Mouse (Mus musculus): ENCODE results near the gene Psd. TPM values are rescaled to one million over a fixed set of nuclear protein-coding genes. Genes with fewer than 3 reads are reported as not detected.
A peak's percentile ranks its signal among the peaks of the same experiment; 100 is the strongest.

The Psd gene
- polyA plus RNA-seq, 1 experiment from 2014 or later = 7.4 TPM

GRCm38 (mm10) chr19:46338331-46338936, 11.5 kb upstream of the Psd start, which contains the start of gene Cuedc2:
TSS of gene Cuedc2 (minus strand) at chr19:46338702.
- H3K9ac ChIP-seq (ENCODE audit: low read length) = peak within 1 kb of the TSS; percentile 81
- peaks cover 5 to 12% of the 10 kb centered on the region in 2 experiments for H3K4me1 ChIP-seq (ENCODE audit: control insufficient read depth in 2 of 2, insufficient read depth in 2 of 2, low read length in 2 of 2)
- peak within 1 kb of the TSS; percentile 58 to 66 for H3K4me3 ChIP-seq (ENCODE audit: control insufficient read depth in 1 of 2, insufficient read depth in 1 of 2, low read depth in 1 of 2, low read length in 2 of 2)
- H3K27me3 ChIP-seq (ENCODE audit: control insufficient read depth, insufficient read depth, low read length) = no peaks in the 10 kb centered on the region
- H3K4me2 ChIP-seq (ENCODE audit: low read length) = peak within 1 kb of the TSS; percentile 77
- ATAC-seq (ENCODE audit: insufficient number of reproducible peaks, insufficient read depth, low FRiP score, low read depth) = peak; percentile 87
- H3K36me3 ChIP-seq (ENCODE audit: control insufficient read depth, insufficient read depth, low read length) = no peaks in the 10 kb centered on the region
- peak within 1 kb of the TSS in 1 of 2 experiments; percentile 35; a peak in 1 of 4 replicates for H3K27ac ChIP-seq (replicated peaks in 1 of 2; ENCODE audit: control insufficient read depth in 1 of 2, insufficient read depth in 1 of 2, low read depth in 2 of 2, low read length in 2 of 2)
- 1% methylated on average over 31 of the region's 31 CpGs for WGBS
- H3K9me3 ChIP-seq (ENCODE audit: control insufficient read depth, low read length) = no peaks in the 10 kb centered on the region

- H3K4me1 ChIP-seq (ENCODE audit: control insufficient read depth in 2 of 2, insufficient read depth in 2 of 2, low read length in 2 of 2) = peaks cover 5 to 12% of the 10 kb centered on the region in 2 experiments
- H3K27me3 ChIP-seq (ENCODE audit: control insufficient read depth, insufficient read depth, low read length) = no peaks in the 10 kb centered on the region
- H3K36me3 ChIP-seq (ENCODE audit: control insufficient read depth, insufficient read depth, low read length) = no peaks in the 10 kb centered on the region
- peak overlapping the region; percentile 58 to 66 for H3K4me3 ChIP-seq (ENCODE audit: control insufficient read depth in 1 of 2, insufficient read depth in 1 of 2, low read depth in 1 of 2, low read length in 2 of 2)
- no peak for ATAC-seq (ENCODE audit: insufficient number of reproducible peaks, insufficient read depth, low FRiP score, low read depth)
- WGBS = 38% methylated on average over 15 of the region's 15 CpGs
- peak overlapping the region; percentile 81 for H3K9ac ChIP-seq (ENCODE audit: low read length)
- peak overlapping the region in 1 of 2 experiments; percentile 35; a peak in 1 of 4 replicates for H3K27ac ChIP-seq (replicated peaks in 1 of 2; ENCODE audit: control insufficient read depth in 1 of 2, insufficient read depth in 1 of 2, low read depth in 2 of 2, low read length in 2 of 2)
- H3K9me3 ChIP-seq (ENCODE audit: control insufficient read depth, low read length) = no peaks in the 10 kb centered on the region
- peak overlapping the region; percentile 77 for H3K4me2 ChIP-seq (ENCODE audit: low read length)
Measured at GRCm38 (mm10) chr19:46337719-46338330, 10.9 kb upstream of the Psd start.

- Histone ChIP-seq H3K4me1 (ENCODE audit: control insufficient read depth in 2 of 2, insufficient read depth in 2 of 2, low read length in 2 of 2) (peaks cover 8 to 19% of the 10 kb centered on the region in 2 experiments), H3K9ac (ENCODE audit: low read length) (no peak overlapping the region), H3K4me2 (ENCODE audit: low read length) (no peak overlapping the region), H3K4me3 (ENCODE audit: control insufficient read depth in 1 of 2, insufficient read depth in 1 of 2, low read depth in 1 of 2, low read length in 2 of 2) (no peak overlapping the region), H3K36me3 (ENCODE audit: control insufficient read depth, insufficient read depth, low read length) (peaks cover 25% of the 10 kb centered on the region), H3K27ac (replicated peaks in 1 of 2; ENCODE audit: control insufficient read depth in 1 of 2, insufficient read depth in 1 of 2, low read depth in 2 of 2, low read length in 2 of 2) (no peak overlapping the region), H3K27me3 (ENCODE audit: control insufficient read depth, insufficient read depth, low read length) (no peaks in the 10 kb centered on the region), H3K9me3 (ENCODE audit: control insufficient read depth, low read length) (no peaks in the 10 kb centered on the region)
- WGBS = 78% methylated on average over 3 of the region's 3 CpGs
- ATAC-seq (ENCODE audit: insufficient number of reproducible peaks, insufficient read depth, low FRiP score, low read depth) = no peak
Measured at GRCm38 (mm10) chr19:46333906-46334305, 7.0 kb upstream of the Psd start.

GRCm38 (mm10) chr19:46332721-46333339, 5.9 kb upstream of the Psd start:
- no peak for ATAC-seq (ENCODE audit: insufficient number of reproducible peaks, insufficient read depth, low FRiP score, low read depth)
- Histone ChIP-seq H3K4me2 (ENCODE audit: low read length) (no peak overlapping the region), H3K36me3 (ENCODE audit: control insufficient read depth, insufficient read depth, low read length) (peaks cover 25% of the 10 kb centered on the region), H3K9me3 (ENCODE audit: control insufficient read depth, low read length) (no peaks in the 10 kb centered on the region), H3K27ac (replicated peaks in 1 of 2; ENCODE audit: control insufficient read depth in 1 of 2, insufficient read depth in 1 of 2, low read depth in 2 of 2, low read length in 2 of 2) (no peak overlapping the region), H3K9ac (ENCODE audit: low read length) (no peak overlapping the region), H3K27me3 (ENCODE audit: control insufficient read depth, insufficient read depth, low read length) (no peaks in the 10 kb centered on the region), H3K4me1 (ENCODE audit: control insufficient read depth in 2 of 2, insufficient read depth in 2 of 2, low read length in 2 of 2) (peaks cover 7 to 17% of the 10 kb centered on the region in 2 experiments), H3K4me3 (ENCODE audit: control insufficient read depth in 1 of 2, insufficient read depth in 1 of 2, low read depth in 1 of 2, low read length in 2 of 2) (no peak overlapping the region)
- WGBS = 72% methylated on average over 7 of the region's 7 CpGs

- H3K4me1 ChIP-seq (ENCODE audit: control insufficient read depth in 2 of 2, insufficient read depth in 2 of 2, low read length in 2 of 2) = peaks cover 5 to 17% of the 10 kb centered on the region in 2 experiments
- H3K9me3 ChIP-seq (ENCODE audit: control insufficient read depth, low read length) = no peaks in the 10 kb centered on the region
- H3K4me3 ChIP-seq (ENCODE audit: control insufficient read depth in 1 of 2, insufficient read depth in 1 of 2, low read depth in 1 of 2, low read length in 2 of 2) = no peak overlapping the region
- H3K27me3 ChIP-seq (ENCODE audit: control insufficient read depth, insufficient read depth, low read length) = peaks cover 7% of the 10 kb centered on the region
- 76% methylated on average over 3 of the region's 3 CpGs for WGBS
- H3K36me3 ChIP-seq (ENCODE audit: control insufficient read depth, insufficient read depth, low read length) = peaks cover 25% of the 10 kb centered on the region
- no peak overlapping the region for H3K4me2 ChIP-seq (ENCODE audit: low read length)
- no peak overlapping the region for H3K27ac ChIP-seq (replicated peaks in 1 of 2; ENCODE audit: control insufficient read depth in 1 of 2, insufficient read depth in 1 of 2, low read depth in 2 of 2, low read length in 2 of 2)
- H3K9ac ChIP-seq (ENCODE audit: low read length) = no peak overlapping the region
- ATAC-seq (ENCODE audit: insufficient number of reproducible peaks, insufficient read depth, low FRiP score, low read depth) = no peak
Measured at GRCm38 (mm10) chr19:46331936-46332335, 5.0 kb upstream of the Psd start.

- no peak for ATAC-seq (ENCODE audit: insufficient number of reproducible peaks, insufficient read depth, low FRiP score, low read depth)
- 90% methylated on average over 14 of the region's 14 CpGs for WGBS
Measured at GRCm38 (mm10) chr19:46331326-46331725, 4.4 kb upstream of the Psd start.

GRCm38 (mm10) chr19:46330696-46331095, 3.7 kb upstream of the Psd start:
- Histone ChIP-seq H3K4me3 (ENCODE audit: control insufficient read depth in 1 of 2, insufficient read depth in 1 of 2, low read depth in 1 of 2, low read length in 2 of 2) (no peak overlapping the region), H3K4me1 (ENCODE audit: control insufficient read depth in 2 of 2, insufficient read depth in 2 of 2, low read length in 2 of 2) (peaks cover 8 to 19% of the 10 kb centered on the region in 2 experiments), H3K36me3 (ENCODE audit: control insufficient read depth, insufficient read depth, low read length) (peaks cover 25% of the 10 kb centered on the region), H3K9me3 (ENCODE audit: control insufficient read depth, low read length) (no peaks in the 10 kb centered on the region), H3K9ac (ENCODE audit: low read length) (no peak overlapping the region), H3K27ac (replicated peaks in 1 of 2; ENCODE audit: control insufficient read depth in 1 of 2, insufficient read depth in 1 of 2, low read depth in 2 of 2, low read length in 2 of 2) (no peak overlapping the region), H3K27me3 (ENCODE audit: control insufficient read depth, insufficient read depth, low read length) (peaks cover 20% of the 10 kb centered on the region), H3K4me2 (ENCODE audit: low read length) (no peak overlapping the region)
- 89% methylated on average over 12 of the region's 12 CpGs for WGBS
- no peak for ATAC-seq (ENCODE audit: insufficient number of reproducible peaks, insufficient read depth, low FRiP score, low read depth)

More at GRCm38 (mm10) chr19:46331326-46331725, 4.4 kb upstream of the Psd start:
- H3K27me3 ChIP-seq (ENCODE audit: control insufficient read depth, insufficient read depth, low read length) = peaks cover 13% of the 10 kb centered on the region
- no peak overlapping the region for H3K4me3 ChIP-seq (ENCODE audit: control insufficient read depth in 1 of 2, insufficient read depth in 1 of 2, low read depth in 1 of 2, low read length in 2 of 2)
- no peak overlapping the region for H3K9ac ChIP-seq (ENCODE audit: low read length)
- H3K4me1 ChIP-seq (ENCODE audit: control insufficient read depth in 2 of 2, insufficient read depth in 2 of 2, low read length in 2 of 2) = peaks cover 8 to 19% of the 10 kb centered on the region in 2 experiments
- no peaks in the 10 kb centered on the region for H3K9me3 ChIP-seq (ENCODE audit: control insufficient read depth, low read length)
- no peak overlapping the region for H3K4me2 ChIP-seq (ENCODE audit: low read length)
- H3K27ac ChIP-seq (replicated peaks in 1 of 2; ENCODE audit: control insufficient read depth in 1 of 2, insufficient read depth in 1 of 2, low read depth in 2 of 2, low read length in 2 of 2) = no peak overlapping the region
- H3K36me3 ChIP-seq (ENCODE audit: control insufficient read depth, insufficient read depth, low read length) = peaks cover 25% of the 10 kb centered on the region
